Mouse (Mus musculus) neural tube, embryonic 14.5 days (tissue): ENCODE measurements around the gene Npb. TPM values are rescaled to one million over a fixed set of nuclear protein-coding genes. Genes with fewer than 3 reads are reported as not detected.

Source experiments
- ATAC-seq: fragments of 200-750 bp; cut with Nextera tagmentation; 2 replicates; pipeline ENCODE4 v1.8.0; 2017; ENCODE audit warnings: low read depth, mild to moderate bottlenecking, moderate TSS enrichment, moderate library complexity
- H3K27ac ChIP-seq: fragments of 300-500 bp; sonication (generic); 2 replicates; pipeline ENCODE4 v1.5.1; 2014; ENCODE audit warnings: low read depth, mild to moderate bottlenecking, control low read depth, low read length, moderate library complexity, mixed read lengths
- H3K27me3 ChIP-seq: fragments of 300-500 bp; sonication (generic); 2 replicates; pipeline ENCODE4 v1.6.1; 2014; ENCODE audit warnings: low read length; ENCODE audit not compliant: control insufficient read depth, insufficient read depth
- H3K36me3 ChIP-seq: fragments of 300-500 bp; sonication (generic); 2 replicates; pipeline ENCODE4 v1.6.1; 2014; ENCODE audit warnings: low read length, mixed read lengths; ENCODE audit not compliant: control insufficient read depth, insufficient read depth
- H3K4me1 ChIP-seq: fragments of 300-500 bp; sonication (generic); 2 replicates; pipeline ENCODE4 v1.6.1; 2014; ENCODE audit warnings: low read length; ENCODE audit not compliant: control insufficient read depth, insufficient read depth
- H3K4me2 ChIP-seq: fragments of 300-500 bp; sonication (generic); 2 replicates; pipeline ENCODE4 v1.6.1; 2014; ENCODE audit warnings: mild to moderate bottlenecking, low read depth, low read length, control low read depth
- H3K4me3 ChIP-seq: fragments of 300-500 bp; sonication (generic); 2 replicates; pipeline ENCODE4 v1.5.1; 2014; ENCODE audit warnings: low read depth, low read length, control low read depth, mixed read lengths
- H3K9ac ChIP-seq: fragments of 300-500 bp; sonication (generic); replicated peaks from 2 replicates; pipeline ENCODE4 v1.6.1; 2014; ENCODE audit warnings: low read depth, mild to moderate bottlenecking, control low read depth, low read length, mixed read lengths
- H3K9me3 ChIP-seq: fragments of 300-500 bp; sonication (generic); 2 replicates; pipeline ENCODE4 v1.6.1; 2016; ENCODE audit warnings: low read length; ENCODE audit not compliant: control insufficient read depth
- WGBS: fragments of 180-500 bp; shearing (Covaris S2); extraction: QIAGEN DNeasy Blood & Tissue Kit; methylation state at CpG from one replicate; pipeline ENCODE4 v1.1.7; 2014; 5-methylcytosine and 5-hydroxymethylcytosine counted together
- polyA plus RNA-seq: library from polyadenylated mRNA; unstranded; fragments of >200 nt; fragmentation: Nextera tagmentation; extraction: Ambion mirVana; gene quantifications from 2 replicates; pipeline ENCODE4 v1.2.1, GENCODE M21; 2014

The Npb gene
- polyA plus RNA-seq, 1 experiment from 2014 or later = not detected

- peaks cover 21% of the 10 kb centered on the region for H3K4me1 ChIP-seq
- ATAC-seq = no peak
- H3K4me3 ChIP-seq = no peak overlapping the region
- no peak overlapping the region for H3K4me2 ChIP-seq
- no peak overlapping the region for H3K9ac ChIP-seq
- H3K27me3 ChIP-seq = no peaks in the 10 kb centered on the region
- no peaks in the 10 kb centered on the region for H3K9me3 ChIP-seq
- H3K27ac ChIP-seq = no peak overlapping the region
- 0 out of 2 replicates have a peak, but pooled peaks cover 11% of the 10 kb centered on the region for H3K36me3 ChIP-seq
- WGBS = 90% methylated on average over 11 of the region's 11 CpGs
Measured at GRCm38 (mm10) chr11:120626785-120627467, 18.6 kb downstream of the Npb start.

GRCm38 (mm10) chr11:120627468-120628300 lies 19.4 kb downstream of the Npb start:
- Histone ChIP-seq H3K4me2 (no peak overlapping the region), H3K27ac (no peak overlapping the region), H3K9ac (no peak overlapping the region), H3K36me3 (0 out of 2 replicates have a peak, but pooled peaks cover 11% of the 10 kb centered on the region), H3K4me1 (peaks cover 26% of the 10 kb centered on the region), H3K4me3 (no peak overlapping the region), H3K27me3 (no peaks in the 10 kb centered on the region), H3K9me3 (no peaks in the 10 kb centered on the region)
- 83% methylated on average over 22 of the region's 22 CpGs for WGBS
- ATAC-seq = no peak

GRCm38 (mm10) chr11:120628601-120629340 lies 20.5 kb downstream of the Npb start:
- H3K4me1 ChIP-seq = peaks cover 26% of the 10 kb centered on the region
- H3K4me3 ChIP-seq = no peak overlapping the region
- H3K4me2 ChIP-seq = no peak overlapping the region
- no peak for ATAC-seq
- WGBS = 95% methylated on average over 23 of the region's 23 CpGs
- H3K9ac ChIP-seq = no peak overlapping the region
- 0 out of 2 replicates have a peak, but pooled peaks cover 11% of the 10 kb centered on the region for H3K36me3 ChIP-seq
- H3K27ac ChIP-seq = no peak overlapping the region
- H3K27me3 ChIP-seq = no peaks in the 10 kb centered on the region
- H3K9me3 ChIP-seq = no peaks in the 10 kb centered on the region

DNA sequence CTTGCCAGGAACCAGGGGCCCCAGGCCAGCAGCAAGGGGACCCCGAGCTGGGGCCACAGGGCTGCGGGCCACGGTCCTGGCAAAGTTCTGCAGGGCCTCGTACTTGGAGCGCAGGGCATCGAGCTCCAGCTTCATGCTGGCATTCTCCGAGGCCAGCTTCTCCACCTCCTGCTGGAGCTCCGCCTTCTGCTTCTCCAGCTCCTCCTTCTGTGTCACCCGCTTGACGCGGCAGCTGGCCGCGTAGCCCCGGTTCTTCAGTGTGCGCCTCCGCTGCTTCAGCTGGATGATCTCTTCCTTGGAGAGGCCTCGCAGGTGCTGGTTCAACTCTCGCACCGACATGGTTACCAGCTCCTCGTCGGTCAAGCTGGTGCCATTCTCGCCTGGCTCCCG lies 21.1 kb downstream of the Npb start:
- Histone ChIP-seq H3K27me3 (no peaks in the 10 kb centered on the region), H3K4me2 (no peak overlapping the region), H3K9me3 (no peaks in the 10 kb centered on the region), H3K36me3 (0 out of 2 replicates have a peak, but pooled peaks cover 11% of the 10 kb centered on the region), H3K27ac (no peak overlapping the region), H3K4me1 (peaks cover 20% of the 10 kb centered on the region), H3K4me3 (no peak overlapping the region), H3K9ac (no peak overlapping the region)
- ATAC-seq = no peak
- WGBS = 80% methylated on average over 23 of the region's 23 CpGs

DNA sequence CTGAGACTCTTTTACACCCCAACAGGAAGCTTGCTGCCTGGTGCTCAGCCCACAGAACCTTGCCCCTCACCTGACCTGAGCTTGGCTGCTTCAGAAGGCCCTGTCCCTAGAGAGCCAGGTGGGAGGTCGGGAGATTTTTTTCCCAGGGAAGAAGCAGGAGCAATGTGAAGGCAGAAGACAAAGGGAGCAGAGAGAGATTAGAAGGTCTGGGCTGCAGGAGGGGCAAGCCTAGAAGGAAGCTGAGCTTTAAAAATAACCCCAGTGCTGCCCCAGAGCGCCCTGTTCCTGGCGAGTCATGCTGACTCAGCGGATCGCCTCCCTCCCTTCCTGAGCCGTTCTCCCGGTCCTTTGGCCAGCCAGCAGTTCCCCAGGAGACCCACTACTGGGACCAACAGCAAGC lies 21.6 kb downstream of the Npb start:
- WGBS = 50% methylated on average over 7 of the region's 7 CpGs
- no peak overlapping the region for H3K4me3 ChIP-seq
- no peak for ATAC-seq
- H3K36me3 ChIP-seq = 0 out of 2 replicates have a peak, but pooled peaks cover 11% of the 10 kb centered on the region
- H3K27me3 ChIP-seq = no peaks in the 10 kb centered on the region
- H3K4me2 ChIP-seq = no peak overlapping the region
- H3K27ac ChIP-seq = no peak overlapping the region
- H3K9ac ChIP-seq = peak overlapping the region; percentile 29; the same call in 1 of the 2 replicates
- H3K9me3 ChIP-seq = no peaks in the 10 kb centered on the region
- H3K4me1 ChIP-seq = peaks cover 20% of the 10 kb centered on the region

GRCm38 (mm10) chr11:120630401-120630871 lies 22.2 kb downstream of the Npb start:
- no peak for ATAC-seq
- Histone ChIP-seq H3K9ac (peak overlapping the region; percentile 29), H3K4me3 (no peak overlapping the region)

DNA sequence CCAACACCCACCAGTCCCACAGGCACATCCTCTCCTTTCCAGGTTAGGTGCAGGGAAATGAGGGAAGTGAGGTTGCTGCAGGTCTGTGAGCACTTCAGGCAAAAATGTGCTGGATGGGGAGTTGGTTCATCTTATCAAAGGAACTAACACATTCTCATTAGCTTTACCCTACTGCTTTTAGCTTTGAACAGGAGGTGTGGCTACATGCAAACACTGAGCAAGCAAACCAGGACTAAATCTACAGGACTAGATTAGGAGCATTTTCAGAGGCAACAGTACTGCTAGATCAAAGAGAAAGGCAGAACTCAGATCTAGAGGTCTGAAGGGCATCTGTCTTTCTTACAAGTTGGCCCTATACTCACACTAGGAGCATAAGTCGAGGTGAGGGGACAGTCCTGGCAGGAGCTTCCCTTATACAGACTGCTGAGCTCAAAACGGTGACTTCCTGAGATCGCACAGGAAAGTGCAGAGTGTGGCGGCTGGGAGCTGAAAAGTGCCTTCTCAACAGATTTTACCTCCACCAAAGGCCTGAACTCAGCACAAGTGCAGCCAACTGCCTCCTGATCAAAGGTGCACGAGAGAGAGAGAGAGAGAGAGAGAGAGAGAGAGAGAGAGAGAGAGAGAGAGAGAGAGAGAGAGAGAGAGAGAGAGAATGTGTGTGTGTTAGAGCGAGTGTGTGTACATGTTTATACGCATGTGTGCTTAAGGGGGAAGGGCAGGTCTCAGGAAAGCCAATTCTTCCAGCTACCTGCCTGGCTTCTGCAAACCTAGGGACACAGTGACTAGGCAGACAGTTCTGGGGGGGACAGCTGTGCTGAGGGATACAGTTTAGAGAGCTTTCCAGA lies 22.8 kb downstream of the Npb start:
- Histone ChIP-seq H3K27me3 (no peaks in the 10 kb centered on the region), H3K9me3 (no peaks in the 10 kb centered on the region), H3K9ac (no peak overlapping the region), H3K4me3 (peak overlapping the region; percentile 88; the same call in 1 of the 2 replicates), H3K36me3 (0 out of 2 replicates have a peak, but pooled peaks cover 11% of the 10 kb centered on the region), H3K4me1 (peaks cover 15% of the 10 kb centered on the region), H3K27ac (no peak overlapping the region; the same call in 1 of the 2 replicates), H3K4me2 (peak overlapping the region; percentile 97; the same call in 1 of the 2 replicates)
- WGBS = 51% methylated on average over 7 of the region's 7 CpGs
- no peak for ATAC-seq

More at GRCm38 (mm10) chr11:120630401-120630871, 22.2 kb downstream of the Npb start:
- Histone ChIP-seq H3K36me3 (0 out of 2 replicates have a peak, but pooled peaks cover 11% of the 10 kb centered on the region), H3K9me3 (no peaks in the 10 kb centered on the region), H3K4me1 (peaks cover 16% of the 10 kb centered on the region), H3K27me3 (no peaks in the 10 kb centered on the region), H3K4me2 (no peak overlapping the region; the same call in 1 of the 2 replicates), H3K27ac (no peak overlapping the region; the same call in 1 of the 2 replicates)
- WGBS = 56% methylated on average over 5 of the region's 5 CpGs
